Comparison of ENCODE assay signal across 8 mouse cellular contexts in the genomic region with DNA sequence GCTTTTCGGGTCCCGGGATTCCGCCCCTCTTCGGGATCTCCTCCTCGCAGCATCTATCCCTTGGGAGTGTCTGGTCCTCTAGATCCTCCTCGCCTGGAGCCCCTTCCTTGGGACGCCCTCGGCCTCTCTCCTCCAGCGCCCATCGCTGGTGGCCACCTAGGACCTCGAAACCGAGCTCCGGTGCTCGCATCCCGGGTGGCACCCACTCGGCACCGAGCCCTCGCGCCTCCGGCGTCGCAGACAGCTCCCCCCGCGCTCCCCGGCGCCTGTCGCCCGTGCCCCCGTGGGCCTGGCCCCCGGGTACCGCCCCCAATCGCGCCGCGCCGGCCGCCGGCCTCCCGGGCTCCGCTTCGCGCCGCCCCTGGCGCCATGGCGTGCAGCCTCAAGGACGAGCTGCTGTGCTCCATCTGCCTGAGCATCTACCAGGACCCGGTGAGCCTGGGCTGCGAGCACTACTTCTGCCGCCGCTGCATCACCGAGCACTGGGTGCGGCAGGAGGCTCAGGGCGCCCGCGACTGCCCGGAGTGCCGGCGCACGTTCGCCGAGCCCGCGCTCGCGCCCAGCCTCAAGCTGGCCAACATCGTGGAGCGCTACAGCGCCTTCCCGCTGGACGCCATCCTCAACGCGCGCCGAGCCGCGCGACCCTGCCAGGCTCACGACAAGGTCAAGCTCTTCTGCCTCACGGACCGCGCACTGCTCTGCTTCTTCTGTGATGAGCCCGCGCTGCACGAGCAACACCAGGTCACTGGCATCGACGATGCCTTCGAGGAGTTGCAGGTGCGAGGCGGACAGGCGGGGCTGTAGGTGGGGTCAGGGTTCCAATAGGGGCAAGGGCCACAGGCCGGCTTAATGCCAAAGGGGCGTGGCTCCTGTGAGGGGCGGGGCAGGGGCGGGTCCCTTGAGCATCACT. TPM values are rescaled to one million over a fixed set of nuclear protein-coding genes. Genes with fewer than 3 reads are reported as not detected.
DNase-seq lines count a peak whose midpoint lies in the region; ATAC-seq and TF ChIP-seq lines count a peak whose summit lies in the region.

No protein-coding gene starts in this region.

- no peak overlapping the region for H3K27ac ChIP-seq in liver, embryonic 14.5 days
- no peak overlapping the region for H3K27ac ChIP-seq in testis, adult 2 months (ENCODE audit: control insufficient read depth, insufficient read depth, low read depth, low read length)

- no peaks in the 10 kb centered on the region for H3K4me1 ChIP-seq in liver, embryonic 14.5 days (replicated peaks; ENCODE audit: control insufficient read depth in 2 of 2, insufficient read depth in 2 of 2, low read length in 1 of 2)
- H3K4me1 ChIP-seq in testis, adult 2 months (ENCODE audit: control insufficient read depth, insufficient read depth, low read length): peaks cover 17% of the 10 kb centered on the region

- H3K4me3 ChIP-seq in liver, embryonic 14.5 days (ENCODE audit: insufficient read depth in 1 of 2, low read depth in 2 of 2, low read length in 2 of 2): peak overlapping the region; percentile 15 to 44
- peak overlapping the region; percentile 90 for H3K4me3 ChIP-seq in testis, adult 2 months (ENCODE audit: control insufficient read depth, low read depth, low read length)

- H3K9me3 ChIP-seq in liver, embryonic 14.5 days (ENCODE audit: control insufficient read depth, low read length): no peaks in the 10 kb centered on the region

- 0 out of 2 replicates have a peak, but pooled peaks have one; percentile 13 for TF ChIP-seq POLR2A in testis, adult 2 months (IDR thresholded peaks at IDR 0.05; ENCODE audit: control insufficient read depth, low read depth, low read length)

- peak; percentile 49 for DNase-seq in urinary bladder, adult 2 months (ENCODE audit: low spot score)
- DNase-seq in urinary bladder, postnatal 10 days (ENCODE audit: low spot score): no peak
- DNase-seq in cerebellum, postnatal 14 days: peak; percentile 91 to 93
- peak; percentile 30 to 44 for DNase-seq in gastrocnemius, postnatal 4 days (ENCODE audit: low spot score in 2 of 2)
- DNase-seq in kidney, adult 11 months: peak; percentile 42
- no peak for DNase-seq in liver, embryonic 14.5 days (ENCODE audit: low read depth in 3 of 3, low spot score in 3 of 3)
- DNase-seq in natural killer cell, adult 2 months (ENCODE audit: low spot score in 2 of 2): peak; percentile 21 to 30

- no peak overlapping the region for H3K9ac ChIP-seq in liver, embryonic 14.5 days (replicated peaks)

- no peaks in the 10 kb centered on the region for H3K36me3 ChIP-seq in liver, embryonic 14.5 days (replicated peaks; ENCODE audit: control insufficient read depth, insufficient read depth, low read depth)
- H3K36me3 ChIP-seq in testis, adult 2 months (ENCODE audit: control insufficient read depth, insufficient read depth, low read length): no peaks in the 10 kb centered on the region

- TF ChIP-seq EP300 in liver, embryonic 14.5 days (IDR thresholded peaks at IDR 0.05; ENCODE audit: low read depth): no peak

- no peak for TF ChIP-seq CTCF in liver, embryonic 14.5 days (IDR thresholded peaks at IDR 0.05; ENCODE audit: low read depth)
- no peak for TF ChIP-seq CTCF in testis, adult 2 months (IDR thresholded peaks at IDR 0.05; ENCODE audit: control insufficient read depth, insufficient read depth, insufficient replicate concordance, low read depth, low read length)

- peak overlapping the region; percentile 57 for H3K4me2 ChIP-seq in liver, embryonic 14.5 days (ENCODE audit: low read depth)

- WGBS in liver, embryonic 14.5 days (ENCODE audit: insufficient replicate concordance): 1% methylated on average over 93 of the region's 94 CpGs

- peak; percentile 35; the same call in 1 of the 2 replicates for ATAC-seq in liver, embryonic 14.5 days (ENCODE audit: insufficient read depth)

- peaks cover 42% of the 10 kb centered on the region for H3K27me3 ChIP-seq in liver, embryonic 14.5 days (ENCODE audit: control insufficient read depth, insufficient read depth, low read length)
- H3K27me3 ChIP-seq in testis, adult 2 months (ENCODE audit: control insufficient read depth, insufficient read depth, low read length): no peaks in the 10 kb centered on the region; the same call in 1 of the 2 replicates

RNA-seq across cellular contexts. Expression of a gene that starts 0.7 kb away (rescaled TPM):
- 23.4 and 30.0 TPM in 2 replicates for polyA plus RNA-seq in urinary bladder, adult 2 months (2012; rRNA removed)
- total RNA-seq in gastrocnemius, postnatal 4 days (2021): 1 to 10 TPM; 3.2 to 3.7 TPM
- 0.25 TPM in 2 replicates for polyA plus RNA-seq in liver, embryonic 14.5 days (2012; rRNA removed)
- polyA plus RNA-seq in liver, embryonic 14.5 days (2014; fragmentation: Nextera tagmentation; extraction: Ambion mirVana): 0.24 and 0.30 TPM in 2 replicates
- 5.8 and 6.6 TPM in 2 replicates for polyA plus RNA-seq in testis, adult 2 months (2012; rRNA removed)

Comparison
In these comparisons a context has a peak if more than half of its experiments do, and no peak if none do; other contexts are left out.
1. DNase-seq: peak in urinary bladder, adult 2 months (single experiment), cerebellum, postnatal 14 days (2 of 2), gastrocnemius, postnatal 4 days (2 of 2), kidney, adult 11 months (single experiment) and natural killer cell, adult 2 months (2 of 2); none in urinary bladder, postnatal 10 days (single experiment) and liver, embryonic 14.5 days (0 of 3).